Mouse (Mus musculus): ENCODE measurements around the gene Ahsa1. TPM values are rescaled to one million over a fixed set of nuclear protein-coding genes. Genes with fewer than 3 reads are reported as not detected.
"Not testable (repeated sequence)": the region's sequence is repeated elsewhere in the genome, so short reads cannot be mapped to it uniquely, and the experiment has no call there.

Ahsa1 gene
- polyA plus RNA-seq, 1 experiment from 2014 or later: 69.7 TPM

DNA sequence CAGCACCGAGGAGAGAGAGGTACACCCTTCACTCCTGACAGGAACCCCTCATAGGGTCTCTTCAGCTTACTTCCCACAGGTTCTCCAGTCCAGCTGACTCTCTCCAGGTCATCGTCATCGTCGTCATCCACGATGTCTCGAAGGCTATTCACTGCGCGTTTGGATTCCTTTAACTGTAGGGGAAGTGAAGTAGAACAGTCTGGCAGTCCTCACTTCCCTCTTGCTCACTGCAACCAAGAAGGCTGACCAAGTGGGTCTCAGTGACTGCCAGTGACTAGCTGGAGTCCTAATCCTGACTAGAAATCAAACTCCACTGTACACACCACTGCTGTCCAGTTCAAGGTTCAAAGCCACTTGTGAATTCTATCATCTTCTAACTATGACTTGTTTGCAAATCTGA is 5.7 kb upstream of the Ahsa1 start:
- no peak overlapping the region for H3K9ac ChIP-seq (ENCODE audit: low read depth, low read length)
- 96% methylated on average over 8 of the region's 8 CpGs for WGBS
- TF ChIP-seq CTCF (IDR thresholded peaks at IDR 0.05; ENCODE audit: low read depth): no peak

DNA sequence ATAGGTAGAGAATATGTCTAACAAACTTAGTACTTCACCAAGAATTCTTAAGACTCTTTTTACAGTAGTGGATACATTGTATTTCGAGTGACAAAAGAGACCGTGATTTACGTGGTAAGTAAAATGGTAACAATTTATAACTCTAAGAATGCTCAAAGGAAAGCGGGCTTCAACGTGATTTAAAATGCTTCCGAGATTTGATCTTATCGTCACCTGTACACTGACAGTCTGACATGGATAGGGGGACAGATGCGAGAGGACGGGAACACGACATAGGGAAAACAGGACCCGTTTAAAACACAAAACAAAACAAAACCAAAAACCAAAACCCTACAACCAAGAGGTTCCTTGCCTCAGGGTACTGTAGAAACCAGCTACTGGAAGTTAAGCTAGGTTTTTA is 835 bp upstream of the Ahsa1 start:
- Histone ChIP-seq H3K27ac (ENCODE audit: low read depth, low read length) (peak overlapping the region; percentile 77), H3K4me3 (ENCODE audit: low read depth, low read length) (peak overlapping the region; percentile 87), H3K4me1 (replicated peaks; ENCODE audit: control insufficient read depth, insufficient read depth, low read length) (no peaks in the 10 kb centered on the region), H3K9me3 (ENCODE audit: control insufficient read depth) (no peaks in the 10 kb centered on the region), H3K36me3 (ENCODE audit: control insufficient read depth, insufficient read depth) (peaks cover 41% of the 10 kb centered on the region), H3K4me2 (replicated peaks; ENCODE audit: low read depth) (peak overlapping the region; percentile 89), H3K27me3 (replicated peaks; ENCODE audit: control insufficient read depth, insufficient read depth, low read length) (no peaks in the 10 kb centered on the region), H3K9ac (ENCODE audit: low read depth, low read length) (peak overlapping the region; percentile 70)
- no peak for ATAC-seq
- TF ChIP-seq CTCF (IDR thresholded peaks at IDR 0.05; ENCODE audit: low read depth): no peak
- WGBS: 14% methylated on average over 11 of the region's 11 CpGs

More for the DNA sequence above, 5.7 kb upstream of the Ahsa1 start:
- Histone ChIP-seq H3K4me3 (ENCODE audit: low read depth, low read length) (no peak overlapping the region), H3K4me2 (replicated peaks; ENCODE audit: low read depth) (no peak overlapping the region), H3K27ac (ENCODE audit: low read depth, low read length) (no peak overlapping the region), H3K36me3 (ENCODE audit: control insufficient read depth, insufficient read depth) (peaks cover 62% of the 10 kb centered on the region), H3K4me1 (replicated peaks; ENCODE audit: control insufficient read depth, insufficient read depth, low read length) (no peaks in the 10 kb centered on the region), H3K9me3 (ENCODE audit: control insufficient read depth) (no peaks in the 10 kb centered on the region), H3K27me3 (replicated peaks; ENCODE audit: control insufficient read depth, insufficient read depth, low read length) (no peaks in the 10 kb centered on the region)
- no peak for ATAC-seq

DNA sequence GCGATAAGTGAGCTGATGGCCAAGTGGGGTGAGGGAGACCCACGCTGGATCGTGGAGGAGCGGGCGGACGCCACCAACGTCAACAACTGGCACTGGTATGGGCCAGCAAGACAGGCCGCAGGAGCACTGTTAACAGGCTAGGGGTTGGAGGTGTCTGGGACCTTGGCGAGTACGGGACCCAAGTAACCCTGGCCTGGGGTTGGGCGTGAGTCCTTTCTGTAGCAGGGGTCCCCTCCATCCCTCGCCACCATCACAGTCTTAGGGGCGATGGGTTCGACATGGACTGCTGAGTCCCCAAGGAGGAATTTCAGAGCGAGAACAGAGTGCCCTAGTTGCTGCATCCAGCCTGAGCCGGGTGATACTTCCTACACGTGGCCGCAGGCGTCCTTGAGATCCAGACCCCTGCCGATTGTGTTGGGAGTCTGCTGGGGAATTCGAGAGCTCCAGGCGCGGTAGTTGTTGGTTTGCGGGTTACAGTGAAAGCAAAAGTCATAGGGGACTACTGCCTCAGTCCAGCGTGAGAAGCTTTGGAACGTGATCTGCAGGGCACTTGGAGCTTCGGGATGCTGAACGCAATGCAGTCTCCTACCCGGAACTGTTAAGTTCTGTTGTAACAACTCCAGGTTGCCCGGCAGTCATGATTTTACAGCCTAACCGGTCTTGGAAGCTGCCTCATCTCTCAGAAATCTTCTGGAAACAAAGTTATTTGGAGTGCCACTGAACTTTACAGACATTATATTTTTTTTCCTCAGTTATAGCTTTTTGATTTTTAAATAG is 736 bp downstream of the Ahsa1 start:
- Histone ChIP-seq H3K9me3 (ENCODE audit: control insufficient read depth) (no peaks in the 10 kb centered on the region), H3K27me3 (replicated peaks; ENCODE audit: control insufficient read depth, insufficient read depth, low read length) (no peaks in the 10 kb centered on the region), H3K9ac (ENCODE audit: low read depth, low read length) (peak overlapping the region; percentile 70), H3K4me1 (replicated peaks; ENCODE audit: control insufficient read depth, insufficient read depth, low read length) (no peaks in the 10 kb centered on the region), H3K4me2 (replicated peaks; ENCODE audit: low read depth) (peak overlapping the region; percentile 89), H3K27ac (ENCODE audit: low read depth, low read length) (peak overlapping the region; percentile 77), H3K36me3 (ENCODE audit: control insufficient read depth, insufficient read depth) (peaks cover 46% of the 10 kb centered on the region), H3K4me3 (ENCODE audit: low read depth, low read length) (peak overlapping the region; percentile 87)
- whole genome bisulfite sequencing: under 1% methylated on average over 31 of the region's 31 CpGs
- peak; percentile 32 for ATAC-seq
- no peak for TF ChIP-seq CTCF (IDR thresholded peaks at IDR 0.05; ENCODE audit: low read depth)

DNA sequence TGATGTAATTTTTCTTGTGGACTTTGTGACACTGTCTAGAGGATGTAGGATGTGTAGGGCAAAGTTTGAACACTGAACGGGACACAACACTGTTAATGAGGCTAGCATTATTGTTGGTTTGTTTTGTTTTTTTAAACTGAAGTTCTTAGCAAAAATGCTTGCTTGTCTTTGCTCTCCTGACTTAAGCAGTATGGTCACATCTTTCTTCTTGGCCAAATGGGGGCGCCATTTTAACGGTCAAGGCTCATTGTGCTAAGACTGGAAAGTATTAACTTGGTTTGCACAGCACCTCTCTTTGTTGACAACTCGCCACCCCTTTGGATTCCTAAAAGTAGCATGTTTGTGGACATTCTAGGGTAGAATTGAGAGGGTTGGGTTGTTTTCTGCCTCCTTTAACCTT is 1.4 kb downstream of the Ahsa1 start:
- WGBS: 18% methylated on average over 4 of the region's 4 CpGs
- no peak overlapping the region for H3K9ac ChIP-seq (ENCODE audit: low read depth, low read length)

DNA sequence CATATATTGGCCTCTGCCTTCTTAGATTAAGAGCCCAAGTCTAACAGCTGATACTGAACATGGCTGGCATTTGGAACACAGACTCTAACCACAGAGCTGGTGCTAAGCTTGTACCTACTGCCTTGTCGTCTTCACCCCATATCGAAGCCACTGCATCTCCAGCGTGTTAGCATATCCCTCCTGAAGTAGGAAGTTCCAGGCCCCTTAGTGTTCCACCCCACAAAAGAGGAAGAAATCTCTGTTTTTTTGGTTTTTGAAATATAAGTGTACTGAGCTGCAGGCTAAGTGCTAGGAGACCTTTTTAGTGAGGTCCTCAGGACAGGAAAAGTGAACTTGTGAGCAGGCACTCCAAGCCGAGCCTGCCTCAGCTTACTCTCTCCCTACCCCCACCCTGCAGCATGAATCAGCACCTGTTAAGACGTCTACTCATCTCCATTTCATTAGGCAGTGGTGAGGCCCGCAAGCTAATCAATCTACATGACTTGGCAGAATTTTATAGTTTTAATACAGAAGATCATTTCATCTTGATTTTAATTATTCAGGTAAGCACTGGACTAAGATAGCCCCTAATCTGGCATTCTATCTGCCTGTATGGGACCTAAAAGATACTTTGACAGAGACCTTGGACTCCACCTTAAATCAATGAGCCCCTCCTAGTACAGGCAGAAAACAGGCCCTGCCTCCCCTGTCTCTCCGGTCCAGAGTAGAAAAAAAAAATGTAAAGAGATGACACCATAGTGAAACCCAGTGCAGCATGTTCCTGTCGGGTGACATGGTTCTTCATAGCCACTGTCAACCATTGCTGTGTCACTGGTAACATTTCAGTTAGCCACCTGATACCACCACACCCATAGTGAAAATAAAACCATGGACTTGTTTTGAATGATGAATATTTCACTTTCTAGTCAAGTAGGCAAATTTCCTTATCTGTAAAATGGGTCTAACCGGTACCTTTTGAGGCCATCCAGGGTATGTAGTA is 8.9 kb downstream of the Ahsa1 start:
- Histone ChIP-seq H3K9me3 (ENCODE audit: control insufficient read depth) (no peaks in the 10 kb centered on the region), H3K9ac (ENCODE audit: low read depth, low read length) (no peak overlapping the region), H3K4me1 (replicated peaks; ENCODE audit: control insufficient read depth, insufficient read depth, low read length) (peaks cover 4% of the 10 kb centered on the region; the same call in 1 of the 2 replicates), H3K4me2 (replicated peaks; ENCODE audit: low read depth) (no peak overlapping the region), H3K4me3 (ENCODE audit: low read depth, low read length) (no peak overlapping the region), H3K36me3 (ENCODE audit: control insufficient read depth, insufficient read depth) (peaks cover 64% of the 10 kb centered on the region), H3K27ac (ENCODE audit: low read depth, low read length) (peak overlapping the region; percentile 21; the same call in 1 of the 2 replicates), H3K27me3 (replicated peaks; ENCODE audit: control insufficient read depth, insufficient read depth, low read length) (no peaks in the 10 kb centered on the region)
- no peak for ATAC-seq
- 79% methylated on average over 9 of the region's 9 CpGs for WGBS
- no peak for TF ChIP-seq CTCF (IDR thresholded peaks at IDR 0.05; ENCODE audit: low read depth)

More for the DNA sequence above, 1.4 kb downstream of the Ahsa1 start:
- TF ChIP-seq CTCF (IDR thresholded peaks at IDR 0.05; ENCODE audit: low read depth): peak; percentile 73
- Histone ChIP-seq H3K36me3 (ENCODE audit: control insufficient read depth, insufficient read depth) (peaks cover 46% of the 10 kb centered on the region), H3K4me2 (replicated peaks; ENCODE audit: low read depth) (peak overlapping the region; percentile 89), H3K27me3 (replicated peaks; ENCODE audit: control insufficient read depth, insufficient read depth, low read length) (no peaks in the 10 kb centered on the region), H3K4me1 (replicated peaks; ENCODE audit: control insufficient read depth, insufficient read depth, low read length) (no peaks in the 10 kb centered on the region), H3K9me3 (ENCODE audit: control insufficient read depth) (no peaks in the 10 kb centered on the region), H3K27ac (ENCODE audit: low read depth, low read length) (no peak overlapping the region), H3K4me3 (ENCODE audit: low read depth, low read length) (peak overlapping the region; percentile 87)
- ATAC-seq: no peak

DNA sequence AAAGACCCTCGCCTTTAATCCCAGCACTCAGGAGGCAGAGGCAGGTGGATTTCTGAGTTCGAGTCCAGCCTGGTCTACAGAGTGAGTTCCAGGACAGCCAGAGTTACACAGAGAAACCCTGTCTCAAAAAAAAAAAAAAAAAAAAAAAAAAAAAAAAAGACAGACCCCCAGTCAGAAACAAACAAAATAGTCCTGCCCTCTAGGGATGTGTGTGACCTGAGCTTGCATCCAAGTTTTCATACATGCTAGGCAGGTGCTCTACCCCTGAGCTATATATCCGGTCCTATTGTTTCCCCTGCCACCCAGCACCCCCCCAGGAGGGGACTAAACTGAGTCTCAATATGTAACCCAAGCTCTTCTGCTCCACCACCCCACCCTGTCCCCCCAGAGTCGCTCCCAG is 11.0 kb downstream of the Ahsa1 start:
- ATAC-seq; H3K27ac ChIP-seq (ENCODE audit: low read depth, low read length); H3K4me2 ChIP-seq (replicated peaks; ENCODE audit: low read depth); H3K4me3 ChIP-seq (ENCODE audit: low read depth, low read length); H3K9ac ChIP-seq (ENCODE audit: low read depth, low read length); H3K9me3 ChIP-seq (ENCODE audit: control insufficient read depth); H3K27me3 ChIP-seq (replicated peaks; ENCODE audit: control insufficient read depth, insufficient read depth, low read length); H3K4me1 ChIP-seq (replicated peaks; ENCODE audit: control insufficient read depth, insufficient read depth, low read length): not testable (repeated sequence)
- peaks cover 43% of the 10 kb centered on the region for H3K36me3 ChIP-seq (ENCODE audit: control insufficient read depth, insufficient read depth)
- 88% methylated on average over 4 of the region's 4 CpGs for WGBS

Measured in intestine, postnatal 0 days (tissue).